Comparison of ENCODE assay signal across 19 mouse cellular contexts in the genomic region with DNA sequence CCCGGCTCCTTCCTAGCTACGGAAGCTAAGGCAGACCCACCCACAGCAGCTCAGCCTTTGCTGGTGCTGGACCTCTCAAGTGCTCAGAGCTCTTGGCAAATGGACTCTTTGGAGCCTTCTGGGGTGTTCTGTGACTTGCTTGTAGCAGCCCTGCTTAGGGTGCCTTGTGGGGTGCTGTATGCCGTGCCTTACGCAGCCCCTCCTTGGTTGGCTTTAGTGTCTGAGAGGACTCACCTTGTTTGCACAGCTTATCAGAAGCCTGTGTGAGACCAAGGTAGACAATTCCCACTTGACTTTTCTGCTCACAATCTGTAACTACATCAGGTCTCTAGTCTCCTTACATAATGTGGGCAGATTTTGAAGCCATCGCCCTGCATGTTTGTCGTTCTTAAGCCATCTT. TPM values are rescaled to one million over a fixed set of nuclear protein-coding genes. Genes with fewer than 3 reads are reported as not detected.
DNase-seq lines count a peak whose midpoint lies in the region; ATAC-seq and TF ChIP-seq lines count a peak whose summit lies in the region.
"Had no signal": no experiment of that assay in that cellular context is flagged by ENCODE, and none has a peak within 500 bp of the region (broad histone marks: within the 10 kb centered on the region; RNA-seq: fewer than 3 reads in every experiment).

No protein-coding gene starts in this region.

- no peak for TF ChIP-seq EP300 in lung, postnatal 0 days (IDR thresholded peaks at IDR 0.05)

- H3K4me2 ChIP-seq in heart, embryonic 11.5 days = no peak overlapping the region
- no peak overlapping the region for H3K4me2 ChIP-seq in lung, postnatal 0 days (replicated peaks; ENCODE audit: low read depth, low read length)
- no peak overlapping the region for H3K4me2 ChIP-seq in embryonic facial prominence, embryonic 13.5 days
- H3K4me2 ChIP-seq: forebrain, embryonic 13.5 days; limb, embryonic 13.5 days; neural tube, embryonic 12.5 days; stomach, embryonic 15.5 days had no signal

- peaks cover 19% of the 10 kb centered on the region for H3K4me1 ChIP-seq in heart, embryonic 11.5 days (ENCODE audit: control insufficient read depth, insufficient read depth, low read length)
- H3K4me1 ChIP-seq in lung, postnatal 0 days (ENCODE audit: insufficient read depth, low read depth, low read length) = no peaks in the 10 kb centered on the region
- peaks cover 16% of the 10 kb centered on the region for H3K4me1 ChIP-seq in embryonic facial prominence, embryonic 13.5 days
- H3K4me1 ChIP-seq in small intestine, adult 2 months (ENCODE audit: control insufficient read depth, insufficient read depth, insufficient read length, low read length) = peaks cover 22% of the 10 kb centered on the region
- H3K4me1 ChIP-seq: forebrain, embryonic 13.5 days; neural tube, embryonic 12.5 days; stomach, embryonic 15.5 days had no signal

- no peaks in the 10 kb centered on the region for H3K27me3 ChIP-seq in heart, embryonic 11.5 days (ENCODE audit: control insufficient read depth, insufficient read depth, low read length)
- no peaks in the 10 kb centered on the region for H3K27me3 ChIP-seq in lung, postnatal 0 days (replicated peaks; ENCODE audit: insufficient read depth, low read length)
- H3K27me3 ChIP-seq in embryonic facial prominence, embryonic 13.5 days = no peaks in the 10 kb centered on the region
- H3K27me3 ChIP-seq in small intestine, adult 2 months (ENCODE audit: control insufficient read depth, insufficient read depth, low read length) = no peaks in the 10 kb centered on the region
- H3K27me3 ChIP-seq: CH12.LX; forebrain, embryonic 13.5 days; limb, embryonic 13.5 days; neural tube, embryonic 12.5 days; stomach, embryonic 15.5 days had no signal

- TF ChIP-seq POLR2A in small intestine, adult 2 months (IDR thresholded peaks at IDR 0.05; ENCODE audit: low read depth, low read length) = no peak; the same call in 1 of the 2 replicates

- H3K36me3 ChIP-seq in heart, embryonic 11.5 days (ENCODE audit: control insufficient read depth, insufficient read depth, low read length) = peaks cover 11% of the 10 kb centered on the region
- H3K36me3 ChIP-seq in lung, postnatal 0 days (ENCODE audit: insufficient read depth, low read length) = peaks cover 34% of the 10 kb centered on the region
- H3K36me3 ChIP-seq in embryonic facial prominence, embryonic 13.5 days = peaks cover 81% of the 10 kb centered on the region
- peaks cover 68% of the 10 kb centered on the region for H3K36me3 ChIP-seq in small intestine, adult 2 months (ENCODE audit: control insufficient read depth, insufficient read depth, low read length)

- H3K9ac ChIP-seq in heart, embryonic 11.5 days (ENCODE audit: low read depth, low read length) = no peak overlapping the region
- no peak overlapping the region for H3K9ac ChIP-seq in lung, postnatal 0 days (replicated peaks; ENCODE audit: low read depth)
- no peak overlapping the region for H3K9ac ChIP-seq in embryonic facial prominence, embryonic 13.5 days
- H3K9ac ChIP-seq: forebrain, embryonic 13.5 days; limb, embryonic 13.5 days; liver, embryonic 14.5 days; neural tube, embryonic 12.5 days; stomach, embryonic 15.5 days had no signal

- H3K27ac ChIP-seq in heart, embryonic 11.5 days (ENCODE audit: low read depth, low read length) = peak overlapping the region; percentile 38; the same call in 1 of the 2 replicates
- no peak overlapping the region; the same call in 1 of the 2 replicates for H3K27ac ChIP-seq in lung, postnatal 0 days (ENCODE audit: low read length)
- peak overlapping the region; percentile 62; the same call in 1 of the 2 replicates for H3K27ac ChIP-seq in embryonic facial prominence, embryonic 13.5 days
- peak overlapping the region; percentile 99 for H3K27ac ChIP-seq in small intestine, adult 2 months (ENCODE audit: insufficient read depth, low read depth, low read length)
- H3K27ac ChIP-seq: forebrain, embryonic 13.5 days; limb, embryonic 13.5 days; liver, embryonic 14.5 days; neural tube, embryonic 12.5 days; stomach, embryonic 15.5 days had no signal

- WGBS in heart, embryonic 11.5 days (ENCODE audit: insufficient replicate concordance) = 86% methylated on average over 6 of the region's 6 CpGs
- WGBS in lung, postnatal 0 days = 65% methylated on average over 6 of the region's 6 CpGs
- 93% methylated on average over 6 of the region's 6 CpGs for WGBS in embryonic facial prominence, embryonic 13.5 days
- whole genome bisulfite sequencing in small intestine, adult 2 months = 71% methylated on average over 6 of the region's 6 CpGs

- no peak for TF ChIP-seq CTCF in lung, postnatal 0 days (IDR thresholded peaks at IDR 0.05)
- no peak for TF ChIP-seq CTCF in small intestine, adult 2 months (IDR thresholded peaks at IDR 0.05; ENCODE audit: extremely low read depth, insufficient read length, insufficient replicate concordance, low read depth, low read length)

- no peaks in the 10 kb centered on the region for H3K9me3 ChIP-seq in heart, embryonic 11.5 days (replicated peaks; ENCODE audit: control insufficient read depth, low read length)
- no peaks in the 10 kb centered on the region for H3K9me3 ChIP-seq in lung, postnatal 0 days (ENCODE audit: low read length)
- H3K9me3 ChIP-seq in embryonic facial prominence, embryonic 13.5 days = no peaks in the 10 kb centered on the region
- H3K9me3 ChIP-seq: forebrain, embryonic 13.5 days; limb, embryonic 13.5 days; neural tube, embryonic 12.5 days; stomach, embryonic 15.5 days had no signal

- DNase-seq in heart, adult 9 months (ENCODE audit: low spot score in 2 of 2) = no peak
- DNase-seq in lung, postnatal 0 days (ENCODE audit: low spot score) = no peak
- no peak for DNase-seq in lung, postnatal 36 days
- DNase-seq in frontal cortex, postnatal 14 days (ENCODE audit: low spot score in 2 of 2) = no peak
- no peak for DNase-seq in kidney, postnatal 10 days
- DNase-seq: adrenal gland, postnatal 14 days; gastrocnemius, postnatal 36 days; heart, postnatal 36 days; right cerebral cortex, postnatal 14 days; thymus, adult 2 months had no signal

- ATAC-seq in heart, embryonic 11.5 days (replicated peaks; ENCODE audit: insufficient number of reproducible peaks, low FRiP score, low TSS enrichment) = no peak
- ATAC-seq in lung, postnatal 0 days = peak; percentile 38
- no peak for ATAC-seq in embryonic facial prominence, embryonic 13.5 days (ENCODE audit: insufficient number of reproducible peaks, insufficient read depth, low FRiP score, low TSS enrichment, low read depth)

- H3K4me3 ChIP-seq in heart, embryonic 11.5 days (ENCODE audit: low read depth, low read length) = no peak overlapping the region
- no peak overlapping the region for H3K4me3 ChIP-seq in lung, postnatal 0 days (ENCODE audit: low read depth, low read length)
- H3K4me3 ChIP-seq in embryonic facial prominence, embryonic 13.5 days = no peak overlapping the region
- no peak overlapping the region for H3K4me3 ChIP-seq in small intestine, adult 2 months (ENCODE audit: low read depth, low read length)
- H3K4me3 ChIP-seq: forebrain, embryonic 13.5 days; limb, embryonic 13.5 days; neural tube, embryonic 12.5 days; stomach, embryonic 15.5 days had no signal

RNA-seq across cellular contexts. Expression of a gene that starts 20.8 kb away (rescaled TPM):
- polyA plus RNA-seq in heart, embryonic 11.5 days (2014; fragmentation: Nextera tagmentation; extraction: Ambion mirVana) = 33.6 and 38.3 TPM in 2 replicates
- 40.8 and 41.4 TPM in 2 replicates for polyA plus RNA-seq in lung, postnatal 0 days (2015; fragmentation: Nextera tagmentation; extraction: Ambion mirVana)
- 48.5 and 49.5 TPM in 2 replicates for polyA plus RNA-seq in embryonic facial prominence, embryonic 13.5 days (2015; fragmentation: Nextera tagmentation; extraction: Ambion mirVana)
- 89.5 and 149 TPM in 2 replicates for polyA plus RNA-seq in small intestine, adult 2 months (2012; rRNA removed)

RNA-seq across cellular contexts. Expression of a gene that starts 34.6 kb away (rescaled TPM):
- 1.1 and 1.5 TPM in 2 replicates for polyA plus RNA-seq in heart, embryonic 11.5 days (2014; fragmentation: Nextera tagmentation; extraction: Ambion mirVana)
- polyA plus RNA-seq in lung, postnatal 0 days (2015; fragmentation: Nextera tagmentation; extraction: Ambion mirVana) = 4.2 and 4.4 TPM in 2 replicates
- polyA plus RNA-seq in embryonic facial prominence, embryonic 13.5 days (2015; fragmentation: Nextera tagmentation; extraction: Ambion mirVana) = 1.6 and 2.1 TPM in 2 replicates
- polyA plus RNA-seq in small intestine, adult 2 months (2012; rRNA removed) = 4.3 and 5.5 TPM in 2 replicates
